Mouse (Mus musculus) G1E (cell line): Measurements from ENCODE around the gene Kank2. TPM values are rescaled to one million over a fixed set of nuclear protein-coding genes. Genes with fewer than 3 reads are reported as not detected.
"Not testable (repeated sequence)": the region's sequence is repeated elsewhere in the genome, so short reads cannot be mapped to it uniquely, and the experiment has no call there.

Experiments used
- ATAC-seq: 2 replicates; pipeline ENCODE4 v1.8.0; 2016; ENCODE audit warnings: mild to moderate bottlenecking; ENCODE audit not compliant: insufficient number of reproducible peaks, poor library complexity, low FRiP score, severe bottlenecking; ENCODE audit errors: extremely low read depth
- DNase-seq: peaks from one replicate; pipeline ENCODE4 v3.0.0; 2012; ENCODE audit warnings: low spot score
- H3K27me3 ChIP-seq: 2 replicates; pipeline ENCODE4 v1.6.1; 2012; ENCODE audit warnings: mild to moderate bottlenecking, low read length, inconsistent platforms; ENCODE audit not compliant: insufficient read depth
- H3K36me3 ChIP-seq: replicated peaks from 2 replicates; pipeline ENCODE3; 2012; ENCODE audit warnings: mild to moderate bottlenecking, inconsistent platforms
- H3K4me1 ChIP-seq: 2 replicates; pipeline ENCODE4 v1.6.1; 2012; ENCODE audit warnings: low read depth, low read length, inconsistent platforms, mixed read lengths; ENCODE audit not compliant: insufficient read depth
- H3K4me3 ChIP-seq: 2 replicates; pipeline ENCODE4 v1.5.1; 2012; ENCODE audit warnings: low read depth, mild to moderate bottlenecking, inconsistent platforms, low read length, moderate library complexity, mixed read lengths
- H3K9me3 ChIP-seq: replicated peaks from 2 replicates; pipeline ENCODE4 v1.6.1; 2012; ENCODE audit warnings: inconsistent platforms
- CTCF ChIP-seq: IDR thresholded peaks from 2 replicates; pipeline ENCODE4 v1.5.1; 2012; ENCODE audit warnings: low read depth, low read length, inconsistent platforms, mixed read lengths
- GATA1 ChIP-seq: IDR thresholded peaks from 2 replicates; pipeline ENCODE4 v1.6.1; 2012; ENCODE audit warnings: borderline replicate concordance, low read length, inconsistent platforms, mixed read lengths
- GATA2 ChIP-seq: IDR thresholded peaks from 2 replicates; pipeline ENCODE4 v1.6.1; 2012; ENCODE audit warnings: low read depth, low read length, inconsistent platforms, borderline replicate concordance
- POLR2AphosphoS5 ChIP-seq: IDR thresholded peaks from 2 replicates; pipeline ENCODE4 v1.6.1; 2012; ENCODE audit warnings: low read depth, low read length, inconsistent platforms; ENCODE audit not compliant: insufficient replicate concordance
- TAL1 ChIP-seq: conservative IDR thresholded peaks from 2 replicates; pipeline ENCODE4 v1.6.1; 2012; ENCODE audit warnings: low read depth, low read length, inconsistent platforms, mixed read lengths
- polyA plus RNA-seq: library from polyadenylated mRNA; stranded (reverse); fragments of >175 nt; gene quantifications from 2 replicates; pipeline ENCODE4 v1.2.3, GENCODE M21; 2012
- total RNA-seq, 2 experiments: library from RNA; stranded (forward) in 1 of 2; stranded (reverse) in 1 of 2; fragments of 200-1000 nt in 1 of 2; fragments of >200 nt in 1 of 2; fragmentation: Nextera tagmentation in 1 of 2; gene quantifications; 2 replicates each; pipeline ENCODE4 v1.2.3; 2014 to 2017

Kank2 gene
- total and polyA plus RNA-seq, 3 experiments = under 0.01 TPM; not detected in 2

DNA sequence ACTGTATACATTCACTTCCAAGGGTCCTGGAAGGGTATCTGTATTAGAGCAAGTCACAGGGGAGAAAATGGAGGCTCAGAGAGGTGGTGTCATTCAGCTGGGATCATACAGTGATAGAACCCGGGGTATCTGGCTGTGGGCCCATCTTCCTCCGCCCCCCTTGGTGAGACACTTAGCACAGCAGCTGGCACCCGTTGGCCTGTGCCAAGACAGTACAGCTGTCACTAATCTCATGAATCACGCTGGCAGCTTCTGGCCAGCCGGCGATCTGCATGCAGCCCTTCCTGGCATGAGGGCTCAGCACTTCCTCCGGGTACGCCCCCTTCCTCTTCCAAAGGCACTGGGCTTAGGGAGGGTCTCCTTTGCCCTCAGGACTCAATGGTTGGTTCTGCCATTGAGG, 5.9 kb downstream of the Kank2 start:
- ATAC-seq = no peak
- Histone ChIP-seq H3K4me3 (no peak overlapping the region), H3K27me3 (peaks cover 51% of the 10 kb centered on the region), H3K9me3 (no peaks in the 10 kb centered on the region), H3K36me3 (no peaks in the 10 kb centered on the region), H3K4me1 (0 out of 2 replicates have a peak, but pooled peaks cover under 1% of the 10 kb centered on the region)
- TF ChIP-seq GATA1 = no peak
- no peak for TF ChIP-seq POLR2AphosphoS5
- TF ChIP-seq TAL1 = no peak
- no peak for DNase-seq

DNA sequence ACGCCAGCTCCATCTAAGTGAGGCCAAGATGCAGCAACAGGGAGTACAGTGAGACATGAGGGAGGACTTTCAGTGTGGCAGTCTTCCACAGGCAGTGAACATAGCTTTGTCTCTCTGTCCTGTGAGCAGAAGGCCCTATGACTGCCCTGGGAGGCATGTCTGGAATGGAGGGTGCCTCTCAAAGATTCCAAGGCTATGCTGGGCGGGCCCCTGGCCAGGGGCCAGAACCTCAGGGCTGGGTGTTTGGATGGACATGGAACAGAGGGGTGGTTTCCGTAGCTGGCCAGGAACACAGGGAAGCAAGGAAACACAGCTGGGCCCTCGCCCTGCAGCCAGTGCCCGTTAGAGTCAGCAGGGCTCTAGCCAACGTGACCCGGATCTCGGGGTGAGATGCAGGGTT, 6.7 kb downstream of the Kank2 start:
- DNase-seq (no peak), ATAC-seq (no peak)
- H3K36me3 ChIP-seq = no peaks in the 10 kb centered on the region
- no peaks in the 10 kb centered on the region for H3K4me1 ChIP-seq
- H3K4me3 ChIP-seq = no peak overlapping the region
- H3K27me3 ChIP-seq = peaks cover 44% of the 10 kb centered on the region
- no peaks in the 10 kb centered on the region for H3K9me3 ChIP-seq
- no peak for TF ChIP-seq GATA2

DNA sequence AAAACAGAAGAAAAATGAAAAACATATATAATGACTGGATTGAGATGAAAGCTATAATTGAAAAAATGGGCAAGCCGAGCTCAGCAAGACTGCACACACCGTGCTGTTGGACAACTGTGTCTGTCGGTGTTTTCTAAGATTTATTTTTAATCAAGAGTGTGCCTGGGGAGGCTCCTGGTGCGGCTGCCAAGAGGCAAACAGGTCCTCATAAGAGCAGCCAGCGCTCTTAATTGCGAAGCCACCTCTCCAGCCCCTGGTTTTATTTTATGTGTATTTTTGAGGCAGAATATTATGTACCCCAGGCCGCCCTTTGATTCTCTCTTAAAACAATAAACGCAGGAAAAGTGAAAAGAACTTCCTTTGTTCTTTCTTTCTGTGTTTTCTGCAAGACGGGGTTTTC, 10.3 kb downstream of the Kank2 start:
- Histone ChIP-seq H3K36me3 (no peaks in the 10 kb centered on the region), H3K4me1 (peaks cover 3% of the 10 kb centered on the region), H3K27me3 (peaks cover 30% of the 10 kb centered on the region), H3K4me3 (no peak overlapping the region), H3K9me3 (no peaks in the 10 kb centered on the region)
- TF ChIP-seq TAL1 (no peak), GATA1 (no peak), GATA2 (no peak), CTCF (no peak)
- DNase-seq (no peak), ATAC-seq (no peak)

DNA sequence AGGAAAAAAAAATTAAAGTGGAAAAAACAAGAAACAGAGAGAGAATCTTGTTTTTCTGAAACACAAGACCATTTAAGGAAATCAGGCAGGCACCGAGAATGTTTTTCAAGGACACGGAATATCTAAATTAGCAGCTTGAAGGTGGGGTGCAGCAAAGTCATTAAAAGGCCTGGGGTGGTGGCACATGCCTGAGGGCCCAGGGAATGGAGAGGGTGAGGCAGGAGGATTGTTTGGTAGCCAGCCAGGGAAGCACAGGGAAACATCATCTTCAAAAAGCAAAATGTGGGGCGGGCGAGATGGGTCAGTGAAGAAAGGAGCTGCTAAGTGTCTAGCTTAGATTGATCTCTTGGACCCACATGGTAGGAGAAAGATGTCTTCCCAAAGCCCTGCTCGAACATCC, 10.9 kb downstream of the Kank2 start:
- DNase-seq = no peak
- no peak for ATAC-seq
- no peaks in the 10 kb centered on the region for H3K9me3 ChIP-seq
- H3K27me3 ChIP-seq = peaks cover 28% of the 10 kb centered on the region
- H3K4me3 ChIP-seq = no peak overlapping the region
- TF ChIP-seq CTCF = no peak
- TF ChIP-seq GATA1 = no peak
- peaks cover 3% of the 10 kb centered on the region for H3K4me1 ChIP-seq
- H3K36me3 ChIP-seq = no peaks in the 10 kb centered on the region

DNA sequence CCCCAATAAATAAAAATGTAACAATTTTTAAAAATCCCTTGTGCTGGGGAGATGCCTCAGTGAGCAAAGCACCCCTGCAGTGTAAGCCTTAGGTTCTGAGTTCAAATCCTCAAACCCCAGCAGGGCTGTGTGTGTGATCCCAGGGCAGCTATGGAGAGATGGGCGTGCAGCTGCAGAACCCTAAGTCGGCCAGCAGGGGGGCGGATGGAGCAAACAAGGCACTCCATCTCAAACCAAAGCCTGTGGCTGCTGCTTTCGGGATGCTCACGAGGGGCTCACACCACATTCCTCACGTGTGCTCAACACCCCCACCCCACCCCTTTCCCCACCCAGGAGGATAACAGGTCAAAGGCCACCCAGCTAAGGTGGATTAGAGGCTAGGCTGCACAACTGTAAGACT, 11.6 kb downstream of the Kank2 start:
- H3K4me3 ChIP-seq = no peak overlapping the region
- peak; percentile 50 for DNase-seq
- no peaks in the 10 kb centered on the region for H3K9me3 ChIP-seq
- TF ChIP-seq GATA1 = no peak
- no peak for TF ChIP-seq TAL1
- TF ChIP-seq CTCF = peak; percentile 62
- TF ChIP-seq GATA2 = no peak
- H3K36me3 ChIP-seq = no peaks in the 10 kb centered on the region
- H3K4me1 ChIP-seq = peaks cover 3% of the 10 kb centered on the region
- peaks cover 27% of the 10 kb centered on the region for H3K27me3 ChIP-seq
- ATAC-seq = peak; percentile 34

DNA sequence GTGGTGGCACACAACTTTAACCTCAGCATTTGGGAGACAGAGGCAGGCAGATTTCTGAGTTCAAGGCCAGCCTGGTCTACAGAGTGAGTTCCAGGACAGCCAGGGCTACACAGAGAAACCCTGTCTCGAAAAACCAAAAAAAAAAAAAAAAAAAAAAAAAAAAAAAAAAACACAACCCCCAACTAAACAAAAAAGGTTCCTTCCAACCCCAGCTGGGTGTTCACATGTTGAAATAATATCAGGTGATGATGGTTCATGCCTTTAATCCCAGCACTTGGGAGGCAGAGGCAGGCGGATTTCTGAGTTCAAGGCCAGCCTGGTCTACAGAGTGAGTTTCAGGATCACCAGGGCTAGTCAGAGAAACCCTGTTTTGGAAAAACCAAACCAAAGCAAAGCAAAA, 12.2 kb downstream of the Kank2 start:
- DNase-seq, H3K9me3 ChIP-seq, H3K36me3 ChIP-seq, H3K4me3 ChIP-seq, ATAC-seq, H3K4me1 ChIP-seq: not testable (repeated sequence)
- H3K27me3 ChIP-seq = peaks cover 22% of the 10 kb centered on the region

DNA sequence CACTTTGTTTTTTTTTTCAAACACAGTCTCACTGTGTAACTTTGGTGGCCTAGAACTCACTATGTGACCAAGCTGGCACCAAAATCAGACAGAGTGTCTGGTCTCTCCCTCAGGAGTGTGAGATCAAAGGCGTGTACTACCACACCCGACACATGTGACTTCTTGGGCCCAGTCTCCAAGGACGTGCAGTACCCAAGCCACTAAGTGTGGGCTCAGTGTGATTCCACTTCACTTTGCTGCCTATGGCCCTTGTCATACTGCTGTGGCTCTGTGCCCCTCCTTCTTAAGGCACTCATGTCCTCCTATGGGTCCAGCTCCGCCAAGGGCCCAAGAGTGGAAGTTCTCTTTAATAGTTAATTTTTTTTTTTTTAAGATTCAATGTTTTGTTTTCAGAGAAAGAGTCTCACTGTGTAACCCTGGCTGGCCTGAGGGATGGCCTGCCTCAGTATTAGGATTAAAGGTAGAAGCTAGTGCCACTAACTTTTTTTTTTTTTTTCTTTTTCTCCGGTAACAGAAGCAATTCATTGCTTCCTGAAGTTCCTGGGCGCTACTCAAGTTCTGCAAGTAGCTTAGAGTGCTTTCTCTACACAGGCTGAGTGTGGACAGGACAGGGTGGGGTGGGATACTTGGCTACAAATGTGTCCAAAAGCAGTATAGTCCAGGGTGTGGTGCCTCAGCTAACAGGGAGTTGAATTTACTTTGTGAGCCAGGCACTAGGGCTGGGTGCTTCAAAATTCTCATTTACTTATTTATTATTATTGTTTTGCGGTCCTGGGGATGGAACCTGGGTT, 13.8 kb downstream of the Kank2 start:
- H3K36me3 ChIP-seq = no peaks in the 10 kb centered on the region
- H3K27me3 ChIP-seq = peaks cover 27% of the 10 kb centered on the region
- no peak for DNase-seq
- no peak for TF ChIP-seq POLR2AphosphoS5
- no peak for TF ChIP-seq CTCF
- TF ChIP-seq GATA2 = no peak
- no peak for TF ChIP-seq GATA1
- TF ChIP-seq TAL1 = no peak
- no peak overlapping the region for H3K4me3 ChIP-seq
- no peak for ATAC-seq
- H3K9me3 ChIP-seq = no peaks in the 10 kb centered on the region
- peaks cover 3% of the 10 kb centered on the region for H3K4me1 ChIP-seq
